Mouse (Mus musculus): ENCODE measurements around the gene Rph3al.

The Rph3al gene

GRCm38 (mm10) chr11:75865253-75865619 lies 73.0 kb downstream of the Rph3al start:
- DNase-seq (ENCODE audit: inconsistent age in 2 of 2, low spot score in 1 of 2), result no peak

DNA sequence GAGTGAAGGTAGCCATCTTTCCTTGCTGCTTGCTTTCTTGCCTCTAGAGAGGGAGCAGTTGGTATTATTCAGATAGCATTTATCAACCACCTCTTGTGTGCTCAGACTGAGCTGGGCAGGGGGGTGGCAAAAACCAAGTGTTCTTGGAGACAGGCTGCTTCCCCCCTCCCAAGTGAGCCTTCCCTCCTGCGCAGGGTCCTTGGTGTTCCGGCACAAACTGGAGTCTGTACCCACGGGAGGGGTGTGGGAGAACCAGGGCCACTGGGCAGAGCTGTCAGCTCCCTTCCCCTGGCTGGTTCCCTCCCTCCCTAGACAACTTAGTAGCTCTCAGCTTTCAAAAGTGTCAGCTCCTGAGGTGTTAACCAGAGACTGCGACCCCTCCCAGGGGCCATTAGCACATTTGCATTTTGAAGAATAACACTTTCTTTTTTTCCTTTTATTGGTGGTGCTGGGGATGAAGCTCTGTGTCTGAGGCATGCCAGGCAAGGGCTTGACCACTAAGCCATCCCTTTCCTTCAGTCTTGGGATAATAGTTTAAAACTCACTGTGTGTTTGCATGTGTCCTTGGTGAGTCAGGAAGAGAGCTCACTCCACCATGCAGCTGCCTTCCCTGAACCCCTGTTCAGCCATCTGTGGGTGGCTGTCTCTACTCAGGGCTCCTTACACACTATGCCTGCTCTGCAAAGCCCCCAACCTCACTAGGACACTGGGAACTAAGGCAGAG lies 73.5 kb downstream of the Rph3al start:
- no peak for DNase-seq (ENCODE audit: inconsistent age in 2 of 2, low spot score in 1 of 2)

GRCm38 (mm10) chr11:75862466-75862865 lies 75.8 kb downstream of the Rph3al start:
- DNase-seq (ENCODE audit: inconsistent age in 2 of 2, low spot score in 1 of 2), result peak; percentile 42 to 84

GRCm38 (mm10) chr11:75861653-75862052 lies 76.6 kb downstream of the Rph3al start:
- DNase-seq (ENCODE audit: inconsistent age in 2 of 2, low spot score in 1 of 2), result no peak

GRCm38 (mm10) chr11:75861213-75861612 lies 77.0 kb downstream of the Rph3al start:
- no peak for DNase-seq (ENCODE audit: inconsistent age in 2 of 2, low spot score in 1 of 2)

- peak in 1 of 2 experiments; percentile 69 for DNase-seq (ENCODE audit: inconsistent age in 2 of 2, low spot score in 1 of 2)
These were observed 78.8 kb downstream of the Rph3al start for GRCm38 (mm10) chr11:75859460-75859859.

- DNase-seq (ENCODE audit: inconsistent age in 2 of 2, low spot score in 1 of 2), result no peak
These were observed 79.3 kb downstream of the Rph3al start for GRCm38 (mm10) chr11:75858975-75859374.

DNA sequence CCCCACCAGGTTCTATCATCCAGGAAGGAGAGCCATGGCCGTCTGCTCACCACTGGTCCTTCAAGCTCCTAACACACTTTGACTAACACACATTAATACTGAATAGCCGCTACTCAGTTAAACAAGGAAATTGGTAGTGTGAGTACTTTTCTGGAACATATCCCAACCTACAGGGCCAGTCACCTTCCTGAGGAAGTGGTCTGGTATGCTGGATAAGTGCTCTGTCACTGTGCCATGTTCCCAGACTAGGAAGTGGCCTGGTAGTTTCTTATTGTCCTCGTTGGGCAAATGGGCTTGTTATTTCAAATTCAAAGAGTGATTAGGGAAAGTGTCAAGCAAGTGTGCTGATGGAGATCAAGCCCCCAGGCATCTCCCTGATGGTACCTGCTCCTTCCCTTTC lies 80.4 kb downstream of the Rph3al start:
- no peak for DNase-seq (ENCODE audit: inconsistent age in 2 of 2, low spot score in 1 of 2)

DNA sequence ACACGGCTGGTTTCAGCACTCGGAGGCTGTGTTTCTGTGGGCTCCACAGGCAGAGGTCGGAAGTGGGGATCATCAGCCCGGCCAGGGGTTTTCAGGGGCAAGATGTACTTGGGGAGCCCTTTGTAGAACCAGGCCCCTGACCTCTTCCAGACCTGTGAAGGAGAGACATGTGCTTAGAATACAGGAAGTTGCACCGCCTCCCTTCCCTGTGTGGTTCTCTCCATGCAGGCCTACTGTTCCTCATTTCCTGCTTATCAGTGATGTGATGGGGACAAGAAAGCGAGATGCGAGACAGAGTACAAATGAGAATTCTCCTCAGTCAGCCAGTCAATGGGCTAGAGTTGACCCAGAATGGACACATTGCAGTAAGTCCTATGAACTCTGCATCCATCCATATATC lies 83.9 kb downstream of the Rph3al start:
- no peak for DNase-seq (ENCODE audit: inconsistent age in 2 of 2, low spot score in 1 of 2)

DNA sequence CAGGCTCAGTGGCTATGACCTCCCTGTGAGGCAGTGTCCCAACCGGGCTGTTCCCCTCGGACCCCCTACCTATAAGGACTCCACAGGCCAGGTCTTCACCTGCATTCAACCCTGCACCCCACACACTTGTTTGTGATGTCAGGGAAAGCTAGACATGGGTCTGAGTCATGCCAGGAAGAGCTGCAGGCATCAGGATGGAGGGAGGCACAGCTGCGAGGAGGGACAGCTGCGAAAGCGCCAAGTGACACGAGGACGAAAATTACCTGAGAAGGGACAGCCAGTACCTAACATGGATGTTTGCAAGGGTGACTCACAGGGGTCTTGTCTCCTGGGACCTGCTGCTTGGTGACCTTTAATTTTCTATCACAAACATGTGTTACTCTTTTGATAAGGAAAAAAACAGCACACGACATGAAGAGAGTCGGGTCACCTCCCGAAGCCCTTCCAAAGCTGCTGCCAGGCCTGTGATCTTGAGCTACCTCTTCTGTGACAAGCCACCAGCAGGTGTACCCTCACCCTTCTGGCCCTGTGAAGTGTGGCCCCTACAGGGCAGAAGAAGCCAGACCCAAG lies 85.1 kb downstream of the Rph3al start:
- no peak for DNase-seq (ENCODE audit: inconsistent age in 2 of 2, low spot score in 1 of 2)

GRCm38 (mm10) chr11:75852485-75852884 lies 85.7 kb downstream of the Rph3al start:
- peak; percentile 59 to 68 for DNase-seq (ENCODE audit: inconsistent age in 2 of 2, low spot score in 1 of 2)

DNA sequence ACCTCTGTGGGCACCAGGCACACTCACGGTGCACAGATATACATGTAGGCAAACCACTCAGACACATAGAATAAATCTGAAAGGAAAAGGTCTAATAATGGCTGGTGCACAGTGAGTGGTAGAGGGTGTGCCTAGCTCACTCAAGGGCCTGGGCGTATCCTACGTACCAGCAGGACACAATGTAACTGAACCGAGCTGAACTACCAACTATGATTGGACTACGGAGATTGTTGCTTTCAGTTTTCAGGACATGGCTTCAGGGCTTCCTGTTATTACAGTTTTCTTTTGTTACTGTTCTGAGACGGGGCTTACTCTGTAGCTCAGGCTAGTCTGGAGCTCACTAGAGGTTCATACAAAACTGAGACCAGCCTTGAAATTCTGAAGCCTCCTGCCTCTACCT lies 88.7 kb downstream of the Rph3al start:
- no peak for DNase-seq (ENCODE audit: inconsistent age in 2 of 2, low spot score in 1 of 2)

DNA sequence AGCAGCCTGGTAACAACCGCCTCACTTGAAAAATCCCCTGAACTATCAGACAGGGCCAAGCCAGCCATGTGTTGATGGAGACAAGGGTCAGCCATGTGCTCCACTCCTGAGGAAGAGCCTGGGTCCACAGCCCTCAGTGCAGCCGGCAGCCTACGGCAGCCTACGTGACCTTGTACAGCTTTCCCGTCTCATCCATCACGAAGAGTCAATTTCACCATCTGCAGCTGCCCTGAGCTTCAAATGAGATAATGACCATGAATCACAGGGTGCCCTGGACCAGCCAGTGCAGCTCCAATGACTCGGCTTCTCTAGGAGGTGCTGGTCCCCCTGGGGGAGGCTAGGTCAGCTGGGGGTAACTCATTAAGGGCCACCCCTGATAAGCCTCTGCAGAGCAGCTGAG lies 91.6 kb downstream of the Rph3al start:
- peak; percentile 85 to 90 for DNase-seq (ENCODE audit: inconsistent age in 2 of 2, low spot score in 1 of 2)

DNA sequence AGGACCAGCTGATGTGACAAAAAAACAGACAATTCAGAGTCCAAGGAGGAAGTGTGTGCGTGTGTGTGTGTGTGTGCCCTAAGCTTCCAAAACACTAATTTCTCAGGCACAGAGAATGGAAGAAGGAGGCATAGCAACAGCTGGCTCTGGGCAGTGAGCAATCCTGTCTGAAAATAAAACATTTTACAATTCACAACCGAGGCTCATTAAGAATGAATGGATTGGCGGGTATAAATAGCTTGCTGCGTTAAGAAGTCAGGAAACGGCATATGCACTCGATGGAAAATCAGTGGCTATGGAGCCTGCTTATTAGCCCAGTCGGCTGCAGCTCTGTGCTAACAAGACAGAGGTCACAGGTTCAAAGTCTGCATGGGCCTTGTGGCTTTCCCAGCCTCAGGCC lies 92.6 kb downstream of the Rph3al start:
- no peak for DNase-seq (ENCODE audit: inconsistent age in 2 of 2, low spot score in 1 of 2)

GRCm38 (mm10) chr11:75842904-75843619 lies 95.2 kb downstream of the Rph3al start:
- DNase-seq (ENCODE audit: inconsistent age in 2 of 2, low spot score in 1 of 2), result no peak

DNA sequence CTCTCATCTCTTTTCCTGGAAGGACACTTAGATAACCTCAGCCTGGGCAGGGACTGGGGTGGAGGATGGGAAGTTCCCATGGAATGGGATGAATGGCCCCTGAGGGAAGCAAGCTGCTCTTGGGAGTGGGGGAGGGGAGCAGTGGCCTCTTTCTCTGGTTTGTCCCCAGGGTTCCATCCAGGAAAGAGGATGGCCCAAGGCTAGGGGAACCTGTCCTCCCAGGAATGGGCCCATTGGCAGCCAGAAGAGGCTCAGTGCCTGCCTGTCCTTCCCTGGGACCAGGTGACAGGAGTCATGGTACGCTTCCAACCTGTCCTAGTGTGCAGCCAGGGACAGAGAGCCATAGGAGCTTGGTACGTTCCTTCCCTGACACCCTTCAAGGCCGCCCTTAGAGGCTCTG lies 96.7 kb downstream of the Rph3al start:
- DNase-seq (ENCODE audit: inconsistent age in 2 of 2, low spot score in 1 of 2), result peak in 1 of 2 experiments; percentile 60

DNA sequence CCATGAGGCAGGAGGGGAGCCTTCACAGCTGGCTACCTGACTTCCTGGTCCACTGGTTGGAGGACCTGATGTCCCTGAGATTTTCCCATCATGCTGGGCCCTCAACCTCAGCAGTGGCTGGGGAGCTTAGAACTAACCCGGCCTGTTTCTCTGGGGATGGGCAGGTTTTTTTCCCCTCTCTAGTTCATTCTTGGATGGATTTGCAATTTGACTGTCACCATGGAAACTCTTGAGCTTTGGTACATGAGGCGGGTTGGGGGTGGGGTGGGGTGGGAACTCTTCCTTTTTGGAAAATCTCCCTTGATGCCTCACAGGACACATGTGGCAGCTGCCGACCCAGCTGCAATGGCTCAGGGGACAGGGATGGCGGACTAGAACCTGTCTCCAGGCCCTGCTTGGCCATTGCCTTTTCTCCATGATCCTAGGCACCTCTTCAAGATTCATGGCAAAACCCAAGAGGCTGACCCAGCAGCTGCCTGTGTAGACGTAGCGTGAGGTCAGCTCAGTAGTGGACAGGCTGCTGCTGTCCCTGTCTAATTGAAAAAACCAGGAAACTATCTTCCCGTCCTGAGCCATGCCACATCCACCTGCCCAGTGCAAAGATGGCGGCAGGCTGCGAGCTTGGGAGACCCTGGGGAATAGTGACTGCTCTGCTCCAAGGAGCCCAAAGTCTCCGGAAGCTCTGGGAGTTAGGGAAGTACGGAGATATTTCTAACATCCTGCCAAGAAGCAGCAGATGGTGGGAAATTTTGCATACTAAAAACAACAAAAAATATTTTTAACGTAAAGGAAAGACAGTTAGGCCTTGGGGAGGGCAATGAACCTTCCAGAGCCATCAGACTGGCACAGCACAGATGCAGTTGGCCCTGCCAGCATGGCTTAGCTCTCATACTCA lies 98.4 kb downstream of the Rph3al start:
- no peak for DNase-seq (ENCODE audit: inconsistent age in 2 of 2, low spot score in 1 of 2)

DNA sequence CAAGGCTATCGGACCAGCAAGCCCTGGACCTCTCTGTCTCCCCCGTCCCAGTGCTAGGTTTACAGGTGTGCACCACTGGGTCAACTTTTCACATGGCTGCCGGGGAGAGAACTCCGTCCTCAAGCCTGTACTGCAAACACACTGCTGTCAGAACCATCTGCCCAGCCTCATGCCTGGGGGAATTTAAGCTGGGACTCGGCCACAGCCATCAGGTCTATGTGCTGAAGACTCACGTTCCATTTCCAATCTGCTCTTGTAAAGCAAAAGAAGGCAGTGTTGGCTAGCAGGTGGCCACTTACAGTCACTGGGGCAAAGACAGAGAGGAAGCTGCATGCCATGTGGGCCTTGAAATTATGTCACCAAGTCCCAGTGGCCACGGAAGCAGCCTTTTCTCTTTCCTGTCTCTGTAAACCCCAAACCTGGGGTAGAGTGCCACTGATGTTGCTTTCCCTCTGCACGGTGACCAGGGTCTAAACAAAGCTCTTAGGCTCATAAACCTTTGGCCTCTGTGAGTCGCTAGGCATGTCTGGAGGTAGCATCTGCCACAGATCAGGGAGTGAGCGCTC lies 99.3 kb downstream of the Rph3al start:
- no peak for DNase-seq (ENCODE audit: inconsistent age in 2 of 2, low spot score in 1 of 2)

DNA sequence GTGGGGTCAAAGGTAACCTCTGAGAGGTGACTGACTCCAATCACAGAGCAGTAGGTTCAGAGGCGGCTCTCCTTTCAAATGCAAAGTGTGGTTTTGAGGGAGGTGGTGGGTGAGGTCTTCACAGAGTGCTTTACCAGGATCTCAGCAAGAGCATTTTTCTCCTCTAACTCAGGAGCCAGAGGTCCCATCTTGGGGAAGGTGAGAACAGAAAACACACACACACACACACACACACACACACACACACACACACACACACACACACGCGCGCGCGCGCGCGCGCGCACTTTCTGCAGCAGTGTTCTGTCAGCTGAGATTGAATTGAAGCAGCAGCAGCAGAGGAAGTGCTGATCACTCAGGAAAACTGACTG lies 102.0 kb downstream of the Rph3al start:
- no peak for DNase-seq (ENCODE audit: inconsistent age in 2 of 2, low spot score in 1 of 2)

GRCm38 (mm10) chr11:75835587-75836239 lies 102.5 kb downstream of the Rph3al start:
- no peak for DNase-seq (ENCODE audit: inconsistent age in 2 of 2, low spot score in 1 of 2)

GRCm38 (mm10) chr11:75833081-75833480 lies 105.1 kb downstream of the Rph3al start:
- peak; percentile 39 to 49 for DNase-seq (ENCODE audit: inconsistent age in 2 of 2, low spot score in 1 of 2)
